Mouse (Mus musculus) G1E (cell line): ENCODE measurements around the gene Iqgap3.

Source experiments
- CTCF ChIP-seq: IDR thresholded peaks from 2 replicates; pipeline ENCODE4 v1.5.1; 2012; ENCODE audit warnings: low read depth, low read length, inconsistent platforms, mixed read lengths
- GATA1 ChIP-seq: IDR thresholded peaks from 2 replicates; pipeline ENCODE4 v1.6.1; 2012; ENCODE audit warnings: borderline replicate concordance, low read length, inconsistent platforms, mixed read lengths

- TF ChIP-seq GATA1 (no peak), CTCF (no peak)
Measured at GRCm38 (mm10) chr3:88073631-88074030, 8.1 kb upstream of the Iqgap3 start.
